Mouse (Mus musculus) cerebellum, adult 18-20 months (tissue): ENCODE data around the gene Dhrs1.

Source experiments
- DNase-seq, 2 experiments: peaks; one replicate each; pipeline ENCODE4 v3.0.0; 2021

Dhrs1 gene

GRCm38 (mm10) chr14:55745180-55745860 lies at the start of gene Dhrs1, which contains the start of gene Nop9:
Gene Dhrs1, minus strand, starts transcription at chr14:55745690.
Gene Nop9, plus strand, starts transcription at chr14:55745693.
- DNase-seq: peak; percentile 84 to 89

- DNase-seq: no peak
Measured at GRCm38 (mm10) chr14:55793946-55794345, 48.5 kb upstream of the Dhrs1 start.

- no peak for DNase-seq
Measured at GRCm38 (mm10) chr14:55793461-55793860, 48.0 kb upstream of the Dhrs1 start.

- DNase-seq: no peak
Measured at GRCm38 (mm10) chr14:55788256-55789050, 43.0 kb upstream of the Dhrs1 start, which contains the start of gene Ripk3. Gene Ripk3, minus strand, starts transcription at chr14:55788865.

GRCm38 (mm10) chr14:55787731-55788130 lies 42.2 kb upstream of the Dhrs1 start:
- no peak for DNase-seq

GRCm38 (mm10) chr14:55785195-55785594 lies 39.7 kb upstream of the Dhrs1 start:
- no peak for DNase-seq

- no peak for DNase-seq
Measured at GRCm38 (mm10) chr14:55783958-55784235, 38.4 kb upstream of the Dhrs1 start, which contains the start of gene Adcy4. Gene Adcy4, minus strand, starts transcription at chr14:55784095.

GRCm38 (mm10) chr14:55783171-55783957 lies 37.9 kb upstream of the Dhrs1 start:
- DNase-seq: no peak

- DNase-seq: no peak
Measured at GRCm38 (mm10) chr14:55782361-55782960, 37.0 kb upstream of the Dhrs1 start.

GRCm38 (mm10) chr14:55781310-55781709 lies 35.8 kb upstream of the Dhrs1 start:
- DNase-seq: peak; percentile 67 to 69

GRCm38 (mm10) chr14:55780736-55781135 lies 35.2 kb upstream of the Dhrs1 start:
- DNase-seq: no peak

- no peak for DNase-seq
Measured at GRCm38 (mm10) chr14:55779656-55780055, 34.2 kb upstream of the Dhrs1 start.

- DNase-seq: no peak
Measured at GRCm38 (mm10) chr14:55778686-55779085, 33.2 kb upstream of the Dhrs1 start.

GRCm38 (mm10) chr14:55777806-55778205 lies 32.3 kb upstream of the Dhrs1 start:
- no peak for DNase-seq

GRCm38 (mm10) chr14:55777176-55777575 lies 31.7 kb upstream of the Dhrs1 start:
- no peak for DNase-seq

GRCm38 (mm10) chr14:55776711-55777110 lies 31.2 kb upstream of the Dhrs1 start:
- no peak for DNase-seq

- DNase-seq: no peak
Measured at GRCm38 (mm10) chr14:55769087-55769703, 23.7 kb upstream of the Dhrs1 start.

GRCm38 (mm10) chr14:55768555-55768954 lies 23.1 kb upstream of the Dhrs1 start:
- no peak for DNase-seq

- peak; percentile 82 to 83 for DNase-seq
Measured at GRCm38 (mm10) chr14:55767519-55768414, 22.3 kb upstream of the Dhrs1 start.

GRCm38 (mm10) chr14:55765696-55766095 lies 20.2 kb upstream of the Dhrs1 start, which contains the start of gene Ltb4r1:
Gene Ltb4r1, plus strand, starts transcription at chr14:55765962.
- DNase-seq: no peak

GRCm38 (mm10) chr14:55763166-55763565 lies 17.7 kb upstream of the Dhrs1 start:
- DNase-seq: no peak
